Mouse (Mus musculus): Measurements from ENCODE around the gene Prc1.

DNA sequence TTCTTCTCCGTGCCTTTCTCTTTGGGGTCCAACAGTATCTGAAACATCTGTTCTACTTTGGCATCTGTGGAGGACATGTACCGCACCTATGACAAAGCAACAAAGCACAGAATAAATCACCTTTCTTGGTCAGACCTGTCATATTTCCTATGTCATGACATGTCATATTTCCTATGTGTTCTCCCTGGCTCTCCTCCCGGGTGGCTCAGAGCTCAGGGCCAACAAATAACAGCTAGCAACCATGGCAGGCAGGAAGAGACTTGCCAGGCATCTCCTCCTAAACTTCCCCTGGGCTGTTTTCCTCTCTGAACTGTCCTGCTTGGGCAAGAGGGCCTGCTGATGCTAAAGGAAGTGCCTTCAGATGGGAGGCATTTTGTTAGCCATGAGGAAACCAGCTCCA lies 42.7 kb downstream of the Prc1 start:
- no peak for TF ChIP-seq CTCF (IDR thresholded peaks at IDR 0.05; ENCODE audit: low read depth, low read length)
- no peak for TF ChIP-seq POLR2AphosphoS5 (IDR thresholded peaks at IDR 0.05; ENCODE audit: insufficient replicate concordance, low read depth, low read length)
- no peak for TF ChIP-seq GATA1 (IDR thresholded peaks at IDR 0.05; ENCODE audit: borderline replicate concordance, low read length)
- TF ChIP-seq TAL1 (conservative IDR thresholded peaks at IDR 0.05; ENCODE audit: low read depth, low read length), result no peak

Data from G1E (cell line).